Mouse (Mus musculus) frontal cortex, adult 2 months (tissue): ENCODE data around the gene Dok5. TPM values are rescaled to one million over a fixed set of nuclear protein-coding genes. Genes with fewer than 3 reads are reported as not detected.
A peak's percentile ranks its signal among the peaks of the same experiment; 100 is the strongest.

Experiments used
- DNase-seq, 2 experiments: peaks; one replicate each; pipeline ENCODE4 v3.0.0; 2022; ENCODE audit warnings: low spot score in 1 of 2; ENCODE audit errors: extremely low spot score in 1 of 2
- polyA plus RNA-seq: library from polyadenylated mRNA; depleted of rRNA; stranded (reverse); fragments of >200 nt; gene quantifications from 2 replicates; pipeline ENCODE4 v1.2.3, GENCODE M21; 2012

Dok5 gene
- polyA plus RNA-seq, 1 experiment = 30.2 TPM

DNA sequence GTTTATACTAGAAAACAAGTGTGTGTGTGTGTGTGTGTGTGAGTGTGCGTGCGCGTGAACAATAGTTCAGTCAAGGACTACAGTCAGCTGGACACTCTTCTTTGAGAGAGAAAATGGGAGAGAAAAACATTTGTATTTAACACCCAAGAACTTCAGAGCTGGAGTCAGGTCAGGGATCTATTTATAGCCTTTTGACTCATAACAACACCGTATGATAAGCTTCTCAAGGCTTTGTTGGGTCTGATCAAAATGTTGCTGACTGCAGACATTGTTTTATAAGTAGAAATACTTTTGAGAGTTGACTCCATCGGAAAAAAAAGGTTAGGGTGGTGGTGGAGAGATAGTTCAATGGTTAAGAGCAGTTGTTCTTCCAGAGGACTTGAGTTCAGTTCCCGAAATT, 120.7 kb downstream of the Dok5 start:
- DNase-seq = no peak

- DNase-seq = no peak
These were observed 123.6 kb downstream of the Dok5 start for GRCm38 (mm10) chr2:170855210-170855609.

DNA sequence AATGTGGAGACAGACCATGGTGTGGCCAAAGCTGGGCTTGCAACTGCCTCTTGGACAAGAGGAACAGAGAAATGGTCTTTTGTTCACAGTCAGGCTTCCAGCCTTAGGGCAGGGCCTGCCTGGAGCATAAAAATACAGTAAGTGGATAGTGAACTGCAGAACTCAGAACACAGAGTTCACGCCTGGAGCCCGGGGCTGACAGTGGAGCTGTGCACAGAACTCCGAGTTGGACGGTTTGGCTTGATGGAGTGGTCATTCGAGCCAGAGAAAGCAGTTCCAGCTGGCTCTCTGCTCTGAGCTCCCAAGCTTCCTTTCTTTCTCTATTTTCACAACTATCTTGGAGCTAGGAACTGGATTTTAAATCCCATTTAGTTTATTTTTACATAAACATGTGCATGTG, 124.5 kb downstream of the Dok5 start:
- no peak for DNase-seq

DNA sequence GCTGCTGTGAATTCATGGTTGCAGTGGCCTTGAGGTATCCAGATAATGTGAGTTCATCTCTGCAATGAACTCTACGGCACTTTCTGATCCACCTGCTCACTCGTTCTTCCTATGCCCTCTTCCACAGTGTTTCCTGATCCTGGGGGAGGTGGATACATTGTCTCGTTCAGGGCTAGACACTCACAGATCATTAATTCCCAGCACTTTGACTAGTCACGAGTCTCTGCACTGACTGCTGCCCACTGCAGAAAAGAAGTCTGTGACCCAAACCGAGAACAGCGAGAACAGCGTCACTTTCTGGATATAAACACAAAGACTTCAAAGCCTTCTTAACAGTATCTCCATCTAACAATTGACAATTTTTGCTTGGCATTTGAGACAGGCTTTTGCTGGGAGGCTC, 125.9 kb downstream of the Dok5 start:
- DNase-seq = no peak

DNA sequence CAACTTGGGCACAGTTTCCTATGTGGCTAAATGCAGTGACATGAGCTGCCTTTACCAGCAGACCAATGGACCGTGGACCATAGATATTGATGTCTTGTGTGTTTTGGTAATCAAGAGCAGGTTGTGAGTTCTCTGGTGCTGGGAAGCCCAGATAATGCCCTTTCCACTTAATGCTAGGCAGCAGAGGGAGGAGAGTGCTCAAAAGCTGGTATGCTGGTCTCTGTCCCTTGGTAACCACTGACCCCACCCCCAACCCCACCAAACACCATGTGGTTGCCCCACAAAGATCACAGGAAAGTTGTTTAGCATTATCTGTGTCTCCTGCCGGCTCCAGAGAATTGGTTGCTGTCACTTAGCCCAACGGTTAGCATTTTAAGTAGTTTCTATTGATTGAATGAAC, 127.0 kb downstream of the Dok5 start:
- no peak for DNase-seq

GRCm38 (mm10) chr2:170860576-170860975, 129.0 kb downstream of the Dok5 start:
- DNase-seq = no peak

DNA sequence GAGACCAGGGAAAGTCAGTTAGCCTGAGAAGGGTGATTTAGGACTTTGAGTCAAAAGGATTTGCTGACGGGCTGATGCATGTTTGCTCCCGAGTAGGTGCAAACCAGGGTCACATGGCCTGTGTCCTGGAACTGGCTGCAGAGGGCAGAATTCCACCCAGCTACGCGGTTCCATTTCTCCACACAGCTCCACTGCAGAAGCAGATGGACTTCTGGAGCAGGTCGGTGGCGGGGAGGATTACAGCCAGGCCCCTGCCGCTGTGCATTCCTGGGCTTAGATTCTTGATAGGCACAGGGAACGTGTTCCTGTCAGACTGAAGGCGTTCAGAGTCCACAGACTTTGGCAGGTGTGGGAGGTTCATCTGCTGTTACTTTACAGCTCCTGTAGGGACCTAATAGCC, 131.2 kb downstream of the Dok5 start:
- no peak for DNase-seq

- no peak for DNase-seq
These were observed 131.6 kb downstream of the Dok5 start for GRCm38 (mm10) chr2:170863201-170863600.

GRCm38 (mm10) chr2:170864043-170864442, 132.4 kb downstream of the Dok5 start:
- DNase-seq = no peak

DNA sequence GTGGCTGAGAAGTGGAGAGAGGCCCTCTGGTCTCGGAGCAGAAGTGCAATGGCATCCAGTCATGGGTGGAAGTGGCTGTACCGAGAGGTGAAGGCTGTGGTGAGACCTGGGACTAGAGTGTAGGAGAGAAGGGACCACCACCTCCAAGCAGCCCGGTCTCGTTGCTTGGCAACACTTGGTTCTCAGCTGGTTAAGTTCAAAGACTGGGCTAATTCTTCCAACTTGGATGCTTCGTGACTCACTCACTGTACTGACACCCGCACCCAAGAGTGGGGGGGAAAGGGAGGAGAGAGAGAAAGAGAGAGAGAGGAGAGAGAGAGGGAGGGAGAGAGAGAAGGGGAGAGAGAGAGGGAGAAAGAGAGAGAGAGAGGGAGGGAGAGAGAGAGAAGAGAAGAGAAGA, 133.2 kb downstream of the Dok5 start:
- DNase-seq = no peak

- DNase-seq = no peak
These were observed 139.0 kb downstream of the Dok5 start for GRCm38 (mm10) chr2:170870566-170870965.

GRCm38 (mm10) chr2:170871469-170871868, 139.9 kb downstream of the Dok5 start:
- DNase-seq = peak in 1 of 2 experiments; percentile 59

DNA sequence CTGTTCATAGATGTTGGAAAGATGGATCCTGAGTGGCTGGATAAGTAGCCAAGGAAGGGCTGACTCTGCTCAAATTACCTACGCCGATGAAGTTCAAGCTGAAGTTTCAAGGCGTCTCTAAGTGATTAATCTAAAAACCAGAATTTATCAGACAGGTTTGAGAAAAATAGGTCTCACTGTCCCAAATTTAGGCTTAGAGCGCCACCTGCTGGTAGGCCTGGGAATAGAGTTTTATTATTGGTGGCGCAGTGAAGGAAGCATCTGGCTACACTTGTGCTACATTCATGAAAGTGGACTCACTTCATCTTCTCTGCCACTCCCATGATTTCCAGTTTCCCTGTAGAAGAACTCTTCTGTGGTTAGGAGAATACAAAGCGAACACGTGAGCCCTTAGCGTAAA, 141.8 kb downstream of the Dok5 start:
- DNase-seq = peak; percentile 59 to 93

DNA sequence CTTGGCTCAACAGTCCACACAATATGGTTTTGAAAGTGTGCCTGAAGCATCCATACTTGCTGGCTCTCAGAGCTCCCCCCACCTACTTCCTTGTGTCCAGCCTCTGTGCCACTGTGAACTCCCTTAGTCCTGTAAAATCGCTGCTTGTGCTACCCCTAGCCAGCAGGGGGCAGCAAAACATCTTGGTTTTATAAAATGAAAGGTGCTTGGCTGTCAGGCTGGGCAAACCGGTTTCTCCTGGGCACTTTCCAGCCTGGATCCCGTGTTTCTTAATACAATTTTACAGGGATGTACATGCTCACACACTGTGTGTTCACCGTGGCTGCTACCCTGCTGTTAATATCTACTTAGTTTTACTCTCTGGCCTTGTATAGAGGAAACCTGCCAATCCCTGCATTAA, 145.9 kb downstream of the Dok5 start:
- DNase-seq = peak; percentile 52 to 94

GRCm38 (mm10) chr2:170877936-170878335, 146.3 kb downstream of the Dok5 start:
- no peak for DNase-seq

- DNase-seq = peak in 1 of 2 experiments; percentile 32
These were observed 152.7 kb downstream of the Dok5 start for GRCm38 (mm10) chr2:170884209-170884801.

GRCm38 (mm10) chr2:170887984-170888383, 156.4 kb downstream of the Dok5 start:
- DNase-seq = no peak

DNA sequence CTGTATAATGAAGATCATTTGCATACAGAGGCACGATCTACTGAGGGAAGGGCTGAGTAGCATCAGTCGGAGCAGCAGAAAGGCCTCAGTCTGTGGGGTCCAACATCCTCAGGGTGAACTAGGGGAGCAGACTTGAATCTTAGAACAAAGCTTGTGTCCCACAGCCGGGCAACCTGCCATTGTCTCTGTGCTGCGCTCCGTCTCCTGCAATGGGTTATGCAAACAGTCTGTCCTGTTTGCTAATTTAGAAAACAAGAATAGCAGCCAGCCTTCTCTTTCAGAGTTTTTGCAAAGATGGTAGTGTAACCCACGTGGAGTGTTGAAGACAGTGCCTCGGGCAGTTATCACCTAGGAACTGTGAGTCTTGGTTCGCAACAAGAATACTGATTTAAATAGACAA, 163.5 kb downstream of the Dok5 start:
- DNase-seq = peak in 1 of 2 experiments; percentile 46

DNA sequence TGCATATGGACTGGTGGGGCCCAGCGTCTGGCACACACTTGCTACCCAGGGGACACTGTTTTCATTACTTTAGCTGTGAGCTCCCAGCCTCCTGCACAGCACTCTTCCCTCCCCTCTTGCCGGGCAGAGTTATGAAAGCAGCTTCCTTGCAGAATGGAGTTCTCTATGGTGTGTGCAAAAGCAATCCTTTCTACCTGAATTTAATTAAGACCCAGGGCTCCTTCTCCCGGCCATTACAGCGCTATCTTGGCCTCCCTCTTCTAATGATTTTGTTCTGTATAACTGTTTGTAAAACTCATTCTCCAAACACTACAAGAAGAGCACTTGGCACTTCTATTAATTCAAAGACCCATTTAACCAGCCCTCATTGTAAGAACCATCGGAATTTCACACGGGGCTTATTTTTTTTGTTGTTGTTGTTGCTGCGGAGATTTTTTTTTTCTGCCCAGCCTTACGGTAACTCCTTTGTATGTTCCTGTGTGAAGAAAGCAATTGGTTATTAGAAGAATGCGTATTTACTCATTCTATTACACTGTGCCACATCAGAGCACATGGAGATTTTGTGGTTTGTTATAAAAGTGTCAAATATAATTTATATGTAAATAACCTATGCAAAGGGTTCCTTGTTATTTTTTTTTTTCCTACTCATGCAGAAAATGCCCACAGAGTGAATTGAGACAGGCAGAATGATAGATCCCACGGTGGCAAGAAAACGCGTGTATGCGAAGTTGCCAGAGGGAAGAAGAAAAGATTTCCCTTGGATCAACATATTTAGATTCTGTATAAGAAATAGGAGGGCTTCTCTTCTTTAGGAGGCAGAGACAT, 170.8 kb downstream of the Dok5 start:
- DNase-seq = no peak

- no peak for DNase-seq
These were observed 171.4 kb downstream of the Dok5 start for GRCm38 (mm10) chr2:170903029-170903306.

DNA sequence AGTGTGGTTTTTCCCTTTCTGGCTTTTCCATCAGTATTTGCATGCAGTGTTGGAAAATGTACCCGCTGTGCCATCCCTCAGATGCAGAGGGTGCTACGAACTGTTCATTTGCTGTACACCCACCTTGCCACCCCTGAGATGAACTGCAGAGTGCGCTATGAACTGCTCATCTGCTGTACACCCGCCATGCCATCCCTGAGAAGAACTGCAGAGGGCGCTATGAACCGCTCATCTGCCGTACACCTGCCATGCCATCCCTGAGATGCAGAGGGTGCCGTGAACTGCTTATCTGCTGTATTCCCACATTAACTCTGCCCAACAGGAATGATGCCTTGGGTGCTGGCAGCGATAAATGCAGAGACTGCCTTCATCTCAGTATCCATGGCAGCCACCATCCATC, 171.8 kb downstream of the Dok5 start:
- DNase-seq = no peak

- DNase-seq = peak in 1 of 2 experiments; percentile 77
These were observed 181.1 kb downstream of the Dok5 start for GRCm38 (mm10) chr2:170912589-170913223.
